Mouse (Mus musculus) right cerebral cortex, adult 2 months (tissue): Measurements from ENCODE around the gene Wnt9b.
A peak's percentile ranks its signal among the peaks of the same experiment; 100 is the strongest.
"Not testable (repeated sequence)": the region's sequence is repeated elsewhere in the genome, so short reads cannot be mapped to it uniquely, and the experiment has no call there.

ENCODE experiments used
- DNase-seq, 2 experiments: peaks; one replicate each; pipeline ENCODE4 v3.0.0; 2021 to 2022; ENCODE audit warnings: low spot score in 2 of 2

The Wnt9b gene

GRCm38 (mm10) chr11:103749306-103750089 is at the start of gene Wnt9b:
Gene Wnt9b (minus strand): TSS chr11:103749821.
- DNase-seq = no peak

- DNase-seq = peak in 1 of 2 experiments; percentile 54
These were observed 40.3 kb upstream of the Wnt9b start for GRCm38 (mm10) chr11:103789951-103790350.

- peak; percentile 25 to 32 for DNase-seq
These were observed 30.5 kb upstream of the Wnt9b start for GRCm38 (mm10) chr11:103780152-103780551.

GRCm38 (mm10) chr11:103774228-103774530 is 24.6 kb upstream of the Wnt9b start:
- no peak for DNase-seq

GRCm38 (mm10) chr11:103773387-103774227 is 24.0 kb upstream of the Wnt9b start, which contains the start of gene Wnt3:
Gene Wnt3 (plus strand): TSS chr11:103774150.
- DNase-seq = no peak

- DNase-seq = no peak
These were observed 23.1 kb upstream of the Wnt9b start for GRCm38 (mm10) chr11:103772505-103773386.

GRCm38 (mm10) chr11:103771160-103771817 is 21.7 kb upstream of the Wnt9b start:
- no peak for DNase-seq

GRCm38 (mm10) chr11:103765556-103766011 is 16.0 kb upstream of the Wnt9b start:
- DNase-seq = no peak

GRCm38 (mm10) chr11:103764601-103765000 is 15.0 kb upstream of the Wnt9b start:
- no peak for DNase-seq

GRCm38 (mm10) chr11:103763410-103764163 is 14.0 kb upstream of the Wnt9b start:
- peak; percentile 62 to 63 for DNase-seq

- DNase-seq = not testable (repeated sequence)
These were observed 11.3 kb upstream of the Wnt9b start for GRCm38 (mm10) chr11:103760891-103761290.

GRCm38 (mm10) chr11:103760101-103760500 is 10.5 kb upstream of the Wnt9b start:
- no peak for DNase-seq

- DNase-seq = peak; percentile 67 to 70
These were observed 9.1 kb upstream of the Wnt9b start for GRCm38 (mm10) chr11:103758706-103759105.

GRCm38 (mm10) chr11:103758054-103758453 is 8.4 kb upstream of the Wnt9b start:
- no peak for DNase-seq

- DNase-seq = no peak
These were observed 991 bp upstream of the Wnt9b start for GRCm38 (mm10) chr11:103750612-103751011.

GRCm38 (mm10) chr11:103735046-103735781 is 14.4 kb downstream of the Wnt9b start:
- no peak for DNase-seq

- DNase-seq = no peak
These were observed 15.1 kb downstream of the Wnt9b start for GRCm38 (mm10) chr11:103734411-103735045.

GRCm38 (mm10) chr11:103733961-103734360 is 15.7 kb downstream of the Wnt9b start:
- DNase-seq = no peak

GRCm38 (mm10) chr11:103733069-103733468 is 16.6 kb downstream of the Wnt9b start:
- peak; percentile 65 to 72 for DNase-seq
